Mouse (Mus musculus) E14TG2a.4 (cell line): ENCODE data around the gene Jak2.

ENCODE experiments used
- CTCF ChIP-seq: conservative IDR thresholded peaks from 2 replicates; pipeline ENCODE4 v1.5.1; 2014; ENCODE audit warnings: low read length
- NANOG ChIP-seq: IDR thresholded peaks from 2 replicates; pipeline ENCODE4 v1.6.1; 2014; ENCODE audit warnings: borderline replicate concordance, low read length, mixed read lengths
- POU5F1 ChIP-seq: IDR thresholded peaks from 2 replicates; pipeline ENCODE4 v1.6.1; 2014; ENCODE audit warnings: low read length, borderline replicate concordance

- TF ChIP-seq CTCF = no peak
- TF ChIP-seq POU5F1 = no peak
- no peak for TF ChIP-seq NANOG
Observed at GRCm38 (mm10) chr19:29323416-29324049, 71.9 kb downstream of the Jak2 start.
